Mouse (Mus musculus) B cell, adult 2 months (primary cell): Measurements from ENCODE around the gene Exoc6b.

Source experiments
- DNase-seq, 2 experiments: peaks; one replicate each; pipeline ENCODE4 v3.0.0; 2022

Gene Exoc6b

DNA sequence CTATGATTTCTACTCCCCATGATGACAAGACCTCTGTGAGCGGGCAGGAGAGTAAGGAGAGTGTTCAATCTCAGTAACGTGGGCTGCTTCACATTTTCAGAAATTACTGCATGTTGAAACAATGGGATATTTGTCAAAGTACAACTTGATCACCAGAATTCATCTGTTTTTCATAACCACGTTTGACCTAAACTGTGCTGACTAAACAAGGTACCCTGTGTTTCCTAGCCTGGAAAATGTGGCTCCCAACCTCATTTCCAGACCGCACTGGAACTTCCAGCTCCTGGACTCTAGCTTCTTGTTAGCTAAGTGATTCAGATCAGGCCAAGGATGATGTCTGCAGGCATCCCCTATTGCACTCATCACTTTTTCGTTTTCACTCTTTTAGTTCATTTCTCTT is 193.4 kb downstream of the Exoc6b start:
- no peak for DNase-seq

GRCm38 (mm10) chr6:84867114-84867513 is 202.2 kb downstream of the Exoc6b start:
- DNase-seq: no peak

DNA sequence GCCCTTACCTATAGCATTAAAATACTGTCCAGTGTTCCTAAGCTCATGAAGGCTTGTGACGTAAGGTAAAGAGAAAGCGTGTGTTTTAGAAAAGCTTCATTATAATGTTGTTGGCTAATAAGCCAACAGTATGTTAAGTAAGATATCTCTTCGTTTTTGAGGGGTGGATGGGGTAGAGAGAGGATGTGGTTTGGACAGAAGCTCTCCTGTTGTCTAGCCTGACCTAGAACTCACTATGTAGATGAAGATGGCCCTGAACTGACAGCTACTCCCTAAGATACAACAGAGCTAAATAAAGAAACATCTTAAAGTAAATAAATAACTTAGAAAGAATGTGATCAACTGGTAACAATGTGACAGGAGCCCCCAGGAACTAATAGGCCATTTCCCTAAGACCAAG is 204.7 kb downstream of the Exoc6b start:
- no peak for DNase-seq

- DNase-seq: no peak
Observed at GRCm38 (mm10) chr6:84863816-84864375, 205.4 kb downstream of the Exoc6b start.

DNA sequence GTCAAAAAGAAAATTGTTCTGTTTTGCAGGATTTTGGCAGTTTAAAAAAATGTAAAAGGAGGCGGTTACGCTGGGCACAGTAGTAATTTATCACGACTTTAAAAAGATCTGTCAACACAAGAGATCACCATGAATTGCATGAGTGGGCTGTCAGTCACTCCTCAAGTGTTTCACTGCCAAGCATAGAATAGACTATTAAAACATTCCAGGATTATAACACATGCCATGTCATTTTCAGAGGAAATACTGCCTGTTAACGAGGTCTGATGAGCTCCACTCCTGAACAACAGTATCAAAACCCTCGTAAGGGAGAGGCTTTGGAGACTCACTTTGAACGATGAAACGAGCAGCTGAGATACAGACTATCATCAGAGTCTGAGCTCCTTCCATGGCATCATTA is 223.6 kb downstream of the Exoc6b start:
- no peak for DNase-seq

DNA sequence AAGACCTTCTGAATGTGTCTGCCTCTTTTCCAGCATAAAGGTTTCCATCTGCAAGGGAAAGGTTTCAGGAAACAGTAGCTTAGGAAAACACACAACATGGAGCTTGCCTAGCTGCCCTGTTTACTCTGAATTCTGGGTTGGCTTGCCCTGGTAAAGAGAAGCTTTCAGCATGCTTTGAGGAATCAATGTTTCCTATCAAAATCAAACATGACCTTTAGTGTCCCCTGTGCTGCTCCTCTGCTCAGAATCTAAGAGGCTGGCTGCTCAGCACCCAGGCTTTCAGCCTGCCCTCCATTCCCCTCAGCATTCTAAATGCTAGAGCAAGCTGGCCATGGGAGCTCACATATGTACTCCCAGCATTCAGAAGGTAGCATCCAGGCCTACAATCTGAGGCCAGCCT is 228.2 kb downstream of the Exoc6b start:
- no peak for DNase-seq

DNA sequence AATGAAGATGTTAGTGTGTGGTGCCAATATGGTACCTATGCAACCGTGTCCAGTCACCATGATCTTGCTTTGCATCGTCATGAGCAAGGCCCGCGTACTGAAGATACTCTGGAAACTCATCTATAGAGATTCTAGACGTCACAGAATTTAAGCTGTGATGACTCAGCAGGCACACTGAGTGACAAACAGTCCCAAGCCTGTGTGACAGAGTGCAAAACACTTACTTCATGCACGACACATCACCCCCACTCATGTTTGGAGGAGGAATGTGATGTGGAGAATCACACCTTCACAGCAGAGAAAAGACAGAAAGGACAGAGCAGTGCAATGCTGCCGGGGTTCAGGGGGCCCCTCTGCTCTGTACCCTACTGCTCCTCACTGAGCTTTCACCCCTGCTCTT is 261.8 kb downstream of the Exoc6b start:
- DNase-seq: no peak

DNA sequence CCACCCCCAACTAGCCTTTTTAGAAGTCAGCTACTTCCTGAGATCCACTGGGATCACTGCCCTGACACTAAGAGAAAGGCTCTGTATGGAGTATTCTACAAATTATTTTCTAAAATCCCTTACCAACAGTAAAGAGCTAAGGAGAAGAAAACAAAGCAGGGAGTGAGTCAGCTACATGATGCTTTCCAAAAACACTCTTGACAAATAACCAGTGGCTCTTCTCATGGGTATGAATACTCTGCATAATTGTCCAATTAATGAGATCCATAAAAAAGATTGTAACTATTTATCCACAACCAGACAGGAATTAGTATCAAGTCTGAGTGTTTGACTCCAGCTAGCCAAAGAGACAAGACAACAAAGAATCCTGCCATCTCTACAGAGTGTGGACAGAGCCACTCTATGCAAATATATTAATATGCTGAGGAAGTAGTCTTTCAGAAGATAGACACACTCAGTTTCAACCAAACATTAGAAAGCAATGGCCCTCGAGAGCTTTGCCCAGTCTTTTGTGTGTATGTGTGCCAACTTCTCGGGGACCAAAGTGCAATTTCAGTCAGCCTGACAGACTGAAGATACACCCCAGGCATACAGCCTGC is 263.1 kb downstream of the Exoc6b start:
- no peak for DNase-seq

- no peak for DNase-seq
Observed at GRCm38 (mm10) chr6:84798736-84799135, 270.6 kb downstream of the Exoc6b start.

DNA sequence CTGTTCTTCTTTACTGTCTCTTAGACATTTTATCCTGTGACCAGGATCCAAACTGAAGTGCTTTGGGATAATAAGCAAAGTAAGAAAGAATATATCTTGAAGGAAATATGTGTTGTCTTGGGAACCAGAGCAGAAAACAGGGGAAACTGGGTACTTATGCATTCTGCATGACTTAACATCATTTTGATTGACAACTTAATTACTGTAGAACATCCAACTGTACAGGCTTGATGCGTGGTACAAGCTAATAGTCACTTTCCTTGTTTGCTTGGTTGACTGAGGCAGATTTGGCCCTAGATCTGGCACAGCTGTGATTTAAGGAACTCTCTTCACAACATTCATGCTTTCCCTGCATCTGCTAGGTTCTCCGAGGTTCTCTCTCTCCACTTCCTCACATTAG is 285.3 kb downstream of the Exoc6b start:
- no peak for DNase-seq

DNA sequence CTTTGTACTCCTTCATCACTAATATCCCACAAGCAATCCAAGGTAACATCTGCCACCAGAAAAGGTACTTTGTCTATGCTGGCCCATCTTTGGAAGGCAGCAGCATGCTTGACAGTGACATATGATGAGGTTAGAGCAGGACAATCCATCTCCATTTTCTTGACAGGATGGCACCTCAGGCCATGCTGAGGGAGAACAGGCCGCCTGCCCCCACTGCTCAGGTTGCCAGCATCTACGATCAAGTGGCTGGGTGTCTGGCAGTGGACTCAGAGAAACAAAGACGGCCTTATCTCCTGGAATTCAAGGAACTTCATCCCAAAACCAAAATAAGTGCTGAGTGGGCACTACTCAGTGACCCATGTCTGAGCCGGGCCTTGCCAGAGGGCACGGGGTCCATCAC is 289.3 kb downstream of the Exoc6b start:
- DNase-seq: no peak

DNA sequence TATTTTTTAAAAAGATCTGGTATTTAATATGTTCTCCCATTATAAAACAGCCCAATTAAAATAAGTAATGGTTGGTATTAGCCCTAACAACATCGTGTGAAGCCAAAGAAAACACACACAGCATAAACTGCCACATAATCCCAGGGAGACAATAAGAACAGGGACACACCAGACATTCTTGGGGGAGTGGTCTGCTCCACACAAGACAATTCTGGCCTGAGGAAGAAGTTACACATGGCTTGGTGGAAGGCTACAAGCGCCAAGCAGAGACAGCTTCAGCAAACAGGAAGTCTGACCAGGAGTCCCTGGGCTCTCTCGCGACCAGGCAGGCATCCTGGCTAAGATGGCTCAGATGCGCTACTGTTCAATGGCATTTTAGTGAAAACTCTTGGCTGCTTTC is 290.3 kb downstream of the Exoc6b start:
- DNase-seq: no peak

GRCm38 (mm10) chr6:84775908-84776307 is 293.4 kb downstream of the Exoc6b start:
- no peak for DNase-seq

DNA sequence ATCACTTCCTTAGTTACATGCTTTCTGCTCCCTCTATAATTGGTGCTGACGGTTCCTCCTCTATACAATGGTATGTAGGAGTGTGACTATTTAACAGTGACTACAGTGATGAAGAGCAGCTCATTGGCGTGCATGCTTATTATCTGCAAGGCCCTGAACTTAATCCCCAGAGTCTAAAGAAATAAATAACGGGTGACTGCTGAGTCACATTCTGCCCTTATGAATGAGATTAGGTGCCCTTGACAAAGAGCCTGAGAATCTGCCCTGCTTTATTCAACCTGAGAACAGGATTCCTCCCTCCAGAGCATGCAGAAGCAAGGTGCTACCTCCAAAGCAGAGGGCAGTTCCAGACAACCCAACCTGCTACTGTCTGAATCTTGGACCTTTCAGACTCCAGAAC is 314.0 kb downstream of the Exoc6b start:
- DNase-seq: no peak

- no peak for DNase-seq
Observed at GRCm38 (mm10) chr6:84752806-84753420, 316.4 kb downstream of the Exoc6b start.

DNA sequence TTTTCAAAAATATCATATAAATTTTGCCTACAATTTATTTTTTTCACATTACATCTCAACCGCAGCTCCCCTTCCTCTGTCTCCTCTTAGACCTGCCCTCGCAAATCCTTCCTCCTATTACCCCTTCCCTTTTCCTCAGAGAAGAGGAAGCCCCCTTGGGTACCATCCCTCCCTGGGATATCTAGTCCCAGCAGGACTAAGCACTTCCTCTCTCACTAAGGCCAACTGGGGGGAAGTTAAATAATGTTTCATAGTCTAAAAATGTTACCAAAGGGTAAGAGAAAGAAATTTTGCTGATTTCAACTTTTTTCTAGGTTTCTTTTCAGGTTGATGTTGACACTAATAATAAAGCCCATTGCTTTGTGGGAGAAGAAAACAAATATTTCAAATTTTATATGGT is 317.9 kb downstream of the Exoc6b start:
- DNase-seq: no peak

- no peak for DNase-seq
Observed at GRCm38 (mm10) chr6:84746847-84747395, 322.4 kb downstream of the Exoc6b start.

- no peak for DNase-seq
Observed at GRCm38 (mm10) chr6:84746193-84746846, 323.0 kb downstream of the Exoc6b start.

DNA sequence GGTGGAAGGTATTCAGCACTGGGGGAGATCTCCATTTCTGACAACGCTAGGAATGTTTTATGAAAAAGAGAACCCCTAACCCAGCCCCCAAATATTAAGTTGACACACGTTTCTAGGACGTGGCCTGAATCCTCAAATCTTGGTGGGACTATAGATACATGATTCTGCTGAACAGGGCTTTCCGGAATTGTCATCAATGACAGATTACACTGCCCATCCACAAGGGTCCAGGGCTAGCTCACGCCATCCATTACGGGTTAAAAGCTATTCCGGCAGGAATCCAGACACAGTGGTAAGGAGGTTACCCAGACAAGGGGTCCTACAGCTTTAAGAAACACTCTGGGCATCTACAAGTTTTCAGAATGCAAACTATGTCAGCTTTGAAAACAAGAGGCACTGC is 323.7 kb downstream of the Exoc6b start:
- DNase-seq: no peak

DNA sequence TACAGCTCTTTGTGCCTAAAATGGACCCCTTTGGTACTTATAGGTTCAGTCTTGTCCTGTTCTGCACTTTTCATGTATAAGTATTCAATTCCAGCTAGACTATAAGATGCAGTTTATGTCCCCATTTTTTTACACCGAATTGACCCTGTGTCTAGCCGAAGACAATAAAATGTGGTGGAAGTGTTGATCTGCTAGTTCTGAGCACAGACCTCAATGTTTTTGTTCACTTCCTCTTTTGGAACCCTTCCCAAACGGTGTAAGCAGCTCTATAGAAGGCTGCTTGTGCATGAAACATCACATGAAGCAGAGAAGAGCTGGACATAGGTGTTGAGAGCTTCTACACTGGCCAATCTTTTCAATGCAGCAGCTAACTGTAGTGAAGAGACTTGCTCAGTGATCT is 327.1 kb downstream of the Exoc6b start:
- no peak for DNase-seq

DNA sequence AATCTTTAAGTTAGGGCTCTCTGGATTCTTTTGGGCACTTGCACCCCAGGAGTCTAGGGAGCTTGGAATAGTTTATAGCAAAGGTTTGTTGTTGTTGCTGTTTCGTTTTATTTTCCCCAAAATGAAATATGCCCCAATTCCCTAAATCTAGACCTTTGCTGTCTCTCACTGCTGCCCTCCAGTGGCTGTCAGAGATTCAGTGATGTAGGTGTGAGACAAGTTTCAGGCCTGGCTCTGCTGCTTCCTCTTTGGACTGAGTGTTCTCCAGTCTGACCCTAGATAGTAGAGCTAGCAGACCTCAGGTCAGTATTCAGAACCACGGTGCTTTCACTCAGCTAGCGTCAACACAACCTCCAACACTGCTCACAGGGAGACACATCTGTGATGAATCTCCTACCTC is 332.4 kb downstream of the Exoc6b start:
- DNase-seq: peak; percentile 18 to 21

DNA sequence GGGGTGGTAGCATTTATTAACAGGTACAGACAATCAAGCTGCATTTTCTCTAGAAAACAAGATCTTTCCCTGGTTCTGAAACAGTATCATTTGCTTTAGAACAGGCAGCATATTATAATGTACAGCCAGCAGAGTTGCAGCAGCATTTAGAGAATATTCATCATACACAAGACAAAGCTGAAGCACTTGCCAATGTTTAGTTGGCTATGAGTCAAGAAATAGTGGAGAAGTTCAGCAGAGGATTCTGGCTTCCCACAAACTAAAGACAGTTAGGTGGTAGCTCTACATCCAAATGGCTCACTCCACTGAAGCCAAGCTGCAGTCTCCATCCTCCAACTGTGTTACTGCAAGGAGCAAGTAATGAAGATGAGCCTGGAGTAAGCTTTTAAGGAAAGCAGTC is 342.4 kb downstream of the Exoc6b start:
- no peak for DNase-seq

DNA sequence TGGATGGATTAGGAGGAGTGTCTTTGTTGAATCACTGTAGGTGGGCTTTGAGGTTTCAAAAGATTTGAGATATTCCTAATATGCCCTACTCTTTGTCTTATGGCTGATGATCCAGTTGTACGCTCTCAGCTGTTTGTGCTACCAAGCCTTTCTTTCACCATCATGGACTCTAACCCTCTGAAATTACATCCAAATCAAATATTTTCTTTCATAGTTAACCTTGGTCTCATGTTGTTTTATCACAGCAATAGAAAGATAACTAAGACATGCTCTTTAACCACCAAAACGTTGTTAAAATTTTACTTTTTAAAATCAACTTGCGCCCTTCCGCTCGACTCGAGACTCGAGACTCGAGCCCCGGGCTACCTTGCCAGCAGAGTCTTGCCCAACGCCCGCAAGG is 356.1 kb downstream of the Exoc6b start:
- no peak for DNase-seq

- no peak for DNase-seq
Observed at GRCm38 (mm10) chr6:84710831-84711230, 358.5 kb downstream of the Exoc6b start.
